Mouse (Mus musculus): Measurements from ENCODE around the gene Nme3.
"Not testable (repeated sequence)": the region's sequence is repeated elsewhere in the genome, so short reads cannot be mapped to it uniquely, and the experiment has no call there.

Gene Nme3

GRCm38 (mm10) chr17:24900014-24900413 is 3.7 kb downstream of the Nme3 start:
- DNase-seq: no peak

GRCm38 (mm10) chr17:24902124-24902523 is 5.8 kb downstream of the Nme3 start:
- no peak for DNase-seq

GRCm38 (mm10) chr17:24902671-24903474 is 6.6 kb downstream of the Nme3 start:
- peak in 1 of 2 experiments; percentile 60 for DNase-seq

- DNase-seq: no peak
These were observed 7.5 kb downstream of the Nme3 start for GRCm38 (mm10) chr17:24903767-24904166.

GRCm38 (mm10) chr17:24907591-24907990 is 11.3 kb downstream of the Nme3 start:
- DNase-seq: no peak

GRCm38 (mm10) chr17:24913984-24914383 is 17.7 kb downstream of the Nme3 start:
- DNase-seq: no peak

GRCm38 (mm10) chr17:24923246-24923645 is 26.9 kb downstream of the Nme3 start:
- DNase-seq: no peak

DNA sequence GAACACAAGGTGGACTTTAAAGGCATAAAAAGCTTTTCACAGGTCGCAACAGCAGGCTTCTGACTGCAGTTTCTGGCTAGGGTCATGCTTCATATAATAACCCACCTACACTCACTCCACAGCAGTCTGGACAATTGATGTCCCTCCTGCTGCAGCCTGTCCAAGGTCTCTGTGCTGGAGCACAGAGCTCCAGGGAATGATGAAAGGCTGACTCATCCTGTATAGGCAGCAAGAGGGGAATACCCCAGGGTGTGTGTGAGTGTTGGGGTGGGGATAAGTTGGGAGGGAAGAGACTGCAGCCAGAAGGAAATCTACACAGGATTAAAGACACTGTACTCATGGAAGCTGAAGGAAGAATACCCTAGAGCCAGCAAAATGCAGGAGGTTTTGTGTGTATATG is 33.2 kb downstream of the Nme3 start:
- DNase-seq: no peak

- DNase-seq: peak; percentile 35 to 47
These were observed 36.1 kb downstream of the Nme3 start for GRCm38 (mm10) chr17:24932431-24932830.

DNA sequence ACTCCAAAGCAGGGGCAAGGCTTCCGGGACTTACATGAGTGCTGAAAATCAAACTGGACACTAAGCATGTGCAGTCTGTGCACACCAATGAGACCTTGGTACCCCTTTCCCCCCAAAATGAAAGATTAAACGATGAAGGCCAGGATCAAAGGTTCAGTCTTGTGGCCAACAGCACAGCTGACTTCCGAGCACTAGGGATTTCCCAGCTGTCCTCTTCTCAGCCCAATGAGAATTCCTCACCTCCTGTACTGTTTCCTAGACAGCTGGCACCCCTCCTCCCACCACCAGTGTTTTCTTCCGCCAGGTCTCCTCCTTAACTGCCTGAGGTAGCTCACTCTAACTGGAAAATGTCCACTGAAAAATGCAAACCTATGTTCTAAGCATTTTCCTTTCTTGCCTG is 36.9 kb downstream of the Nme3 start:
- DNase-seq: no peak

DNA sequence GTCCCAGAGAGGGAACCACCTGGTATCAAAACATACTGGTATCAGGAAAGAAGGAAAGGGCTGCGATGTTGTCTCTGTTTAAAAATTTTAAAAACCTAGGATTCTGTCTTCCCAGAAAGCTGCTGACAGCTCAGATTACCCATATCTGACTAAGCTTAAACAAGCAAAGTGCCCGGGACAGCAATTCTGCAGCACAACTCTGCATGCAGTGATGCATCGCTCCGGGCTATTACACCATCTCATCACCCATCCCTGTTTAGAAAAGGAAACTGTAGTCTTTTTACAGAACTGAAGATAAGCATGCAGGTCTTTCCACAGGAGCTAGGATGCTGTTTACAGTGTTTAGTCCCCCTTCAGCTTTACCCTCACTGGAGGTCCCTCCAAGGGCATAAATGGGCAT is 38.6 kb downstream of the Nme3 start:
- DNase-seq: no peak

GRCm38 (mm10) chr17:24935666-24936065 is 39.4 kb downstream of the Nme3 start:
- no peak for DNase-seq

- peak; percentile 92 to 95 for DNase-seq
These were observed 40.2 kb downstream of the Nme3 start, which contains the start of gene Mapk8ip3 for GRCm38 (mm10) chr17:24936259-24937237. Gene Mapk8ip3 (minus strand): TSS chr17:24936977.

GRCm38 (mm10) chr17:24937266-24937665 is 41.0 kb downstream of the Nme3 start:
- no peak for DNase-seq

DNA sequence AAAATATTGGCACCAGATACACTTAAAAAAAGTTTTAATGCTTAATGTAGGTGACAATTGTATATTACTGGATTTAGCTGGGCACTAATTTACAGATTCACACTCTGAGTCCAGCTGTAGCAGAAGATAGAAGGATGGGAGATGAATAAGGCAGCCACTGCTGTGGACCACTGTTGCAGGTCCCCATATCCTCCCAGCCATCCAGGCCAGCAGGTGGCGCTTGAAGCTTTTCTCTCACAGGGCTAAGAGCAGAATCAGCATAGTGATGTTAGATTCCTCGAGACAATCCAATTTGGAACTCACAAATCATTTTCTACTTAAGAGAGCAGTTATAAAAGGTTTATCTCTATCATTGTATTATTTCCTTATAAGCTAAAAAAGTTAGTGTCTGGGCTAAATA is 46.2 kb downstream of the Nme3 start:
- DNase-seq: peak; percentile 33 to 68

DNA sequence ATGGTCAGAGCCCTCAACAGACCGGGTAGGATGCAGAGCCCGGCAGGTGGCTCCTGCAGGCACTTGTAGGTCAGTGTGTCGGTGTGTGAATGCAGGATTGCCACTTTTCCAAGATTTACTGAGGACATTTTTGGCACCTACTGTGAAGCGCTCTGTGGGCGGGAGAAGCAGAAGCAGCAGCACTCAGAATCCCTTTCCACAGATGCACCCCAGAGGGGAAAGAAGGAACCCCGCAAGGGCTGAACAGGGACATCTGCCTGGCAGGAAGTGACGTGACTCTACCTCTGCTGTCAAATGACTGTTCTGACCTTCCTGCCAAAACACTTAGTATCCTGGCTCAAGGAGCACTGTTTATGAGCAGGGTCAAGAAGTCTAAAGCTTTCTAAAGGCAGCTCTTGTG is 46.7 kb downstream of the Nme3 start:
- no peak for DNase-seq

GRCm38 (mm10) chr17:24943589-24943988 is 47.3 kb downstream of the Nme3 start:
- DNase-seq: not testable (repeated sequence)

Measured in kidney, adult 8-10 months (tissue).